Mouse (Mus musculus) lung, adult 2 months (tissue): ENCODE data around the gene Ap1m2.

ENCODE experiments used
- CTCF ChIP-seq: fragments of 200-500 bp; IDR thresholded peaks from 2 replicates; pipeline ENCODE4 v1.5.1; 2011; ENCODE audit warnings: mild to moderate bottlenecking, low read length, control low read depth; ENCODE audit not compliant: insufficient read depth
- POLR2A ChIP-seq: fragments of 200-500 bp; IDR thresholded peaks from 2 replicates; pipeline ENCODE4 v1.6.1; 2011; ENCODE audit warnings: low read depth, mild to moderate bottlenecking, control low read depth, low read length, borderline replicate concordance; ENCODE audit errors: extremely low read depth

- no peak for TF ChIP-seq POLR2A
- TF ChIP-seq CTCF, result no peak
Observed at GRCm38 (mm10) chr9:21283591-21283990, 28.5 kb downstream of the Ap1m2 start.
